Mouse (Mus musculus): Measurements from ENCODE around the gene Tmem247. TPM values are rescaled to one million over a fixed set of nuclear protein-coding genes. Genes with fewer than 3 reads are reported as not detected.

Gene Tmem247
- polyA plus RNA-seq, 1 experiment from 2014 or later = not detected

- Histone ChIP-seq H3K27me3 (replicated peaks; ENCODE audit: control insufficient read depth, insufficient read depth, low read length) (peaks cover 3% of the 10 kb centered on the region; the same call in 1 of the 2 replicates), H3K4me1 (replicated peaks; ENCODE audit: control insufficient read depth, insufficient read depth, low read length) (no peaks in the 10 kb centered on the region), H3K4me2 (replicated peaks; ENCODE audit: low read depth) (no peak overlapping the region), H3K27ac (ENCODE audit: low read depth, low read length) (no peak overlapping the region), H3K9ac (ENCODE audit: low read depth, low read length) (no peak overlapping the region), H3K36me3 (ENCODE audit: control insufficient read depth, insufficient read depth) (no peaks in the 10 kb centered on the region), H3K4me3 (ENCODE audit: low read depth, low read length) (no peak overlapping the region), H3K9me3 (ENCODE audit: control insufficient read depth) (no peaks in the 10 kb centered on the region)
- WGBS = 59% methylated on average over 8 of the region's 8 CpGs
- TF ChIP-seq CTCF (IDR thresholded peaks at IDR 0.05; ENCODE audit: low read depth) = no peak
- ATAC-seq = no peak
Measured at GRCm38 (mm10) chr17:86908316-86908715, 8.8 kb upstream of the Tmem247 start.

DNA sequence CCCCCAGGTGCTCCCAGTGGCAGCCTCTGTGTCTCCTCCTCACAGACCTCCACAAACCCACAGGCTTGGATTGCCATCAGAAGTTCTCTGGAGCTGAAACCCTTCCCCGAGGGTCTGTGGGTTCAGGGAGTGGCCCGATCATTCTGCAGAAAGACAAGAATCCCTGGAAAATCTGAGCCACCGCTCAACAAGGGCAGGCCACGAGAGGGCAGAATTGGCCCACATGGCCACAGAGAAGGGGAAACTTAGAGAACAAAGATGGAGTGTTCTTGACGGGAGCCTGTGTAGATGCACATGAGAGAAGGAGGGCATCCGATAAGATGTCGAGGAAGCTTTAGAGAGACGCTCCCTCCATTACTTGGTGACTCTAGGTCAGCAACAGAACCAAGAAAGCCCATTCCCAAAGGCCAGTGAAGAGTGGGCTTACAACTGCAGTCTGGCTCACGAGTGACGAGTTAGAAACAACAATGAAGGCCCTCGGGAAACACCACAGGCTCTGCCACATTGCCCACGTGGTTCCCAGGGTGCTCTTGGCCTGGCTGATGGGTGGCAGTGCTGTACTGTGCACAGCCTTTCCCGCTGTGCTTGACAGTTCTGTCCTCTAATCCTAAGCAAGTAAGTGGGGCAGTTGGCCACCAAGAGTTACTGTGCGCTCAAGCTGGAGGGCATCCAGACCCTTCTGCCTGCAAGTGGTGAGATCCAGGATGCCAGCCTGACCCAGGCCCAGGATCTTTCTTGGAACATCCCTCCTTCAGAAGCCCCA, 7.2 kb upstream of the Tmem247 start:
- Histone ChIP-seq H3K9ac (ENCODE audit: low read depth, low read length) (no peak overlapping the region), H3K4me2 (replicated peaks; ENCODE audit: low read depth) (no peak overlapping the region), H3K27me3 (replicated peaks; ENCODE audit: control insufficient read depth, insufficient read depth, low read length) (peaks cover 3% of the 10 kb centered on the region; the same call in 1 of the 2 replicates), H3K36me3 (ENCODE audit: control insufficient read depth, insufficient read depth) (no peaks in the 10 kb centered on the region), H3K9me3 (ENCODE audit: control insufficient read depth) (no peaks in the 10 kb centered on the region), H3K4me1 (replicated peaks; ENCODE audit: control insufficient read depth, insufficient read depth, low read length) (no peaks in the 10 kb centered on the region), H3K27ac (ENCODE audit: low read depth, low read length) (no peak overlapping the region), H3K4me3 (ENCODE audit: low read depth, low read length) (no peak overlapping the region)
- no peak for ATAC-seq
- TF ChIP-seq CTCF (IDR thresholded peaks at IDR 0.05; ENCODE audit: low read depth) = peak; percentile 81
- WGBS = 67% methylated on average over 14 of the region's 14 CpGs

DNA sequence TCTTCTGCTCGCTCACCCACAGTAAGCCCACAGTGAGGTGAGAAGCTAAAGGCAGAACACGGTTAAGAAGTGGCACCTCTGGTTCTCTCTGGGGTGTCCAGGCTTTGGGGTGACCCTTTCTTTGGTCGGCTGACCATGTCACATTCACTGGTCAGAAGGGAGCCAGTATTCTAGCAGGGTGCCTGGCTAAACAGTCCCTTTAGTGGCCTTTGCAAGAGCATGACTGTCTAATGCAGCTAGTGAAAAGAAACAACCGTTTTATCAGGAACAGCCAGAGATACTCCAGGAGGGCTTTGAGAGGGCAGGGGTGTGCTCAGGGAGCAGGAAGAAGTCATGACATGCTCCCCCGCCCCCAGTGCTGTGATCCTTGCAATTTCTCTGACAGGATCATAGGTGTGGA, 5.9 kb upstream of the Tmem247 start:
- H3K9ac ChIP-seq (ENCODE audit: low read depth, low read length) = no peak overlapping the region
- peaks cover 3% of the 10 kb centered on the region; the same call in 1 of the 2 replicates for H3K27me3 ChIP-seq (replicated peaks; ENCODE audit: control insufficient read depth, insufficient read depth, low read length)
- H3K4me2 ChIP-seq (replicated peaks; ENCODE audit: low read depth) = no peak overlapping the region
- no peak overlapping the region for H3K4me3 ChIP-seq (ENCODE audit: low read depth, low read length)
- no peaks in the 10 kb centered on the region for H3K9me3 ChIP-seq (ENCODE audit: control insufficient read depth)
- no peaks in the 10 kb centered on the region for H3K36me3 ChIP-seq (ENCODE audit: control insufficient read depth, insufficient read depth)
- H3K27ac ChIP-seq (ENCODE audit: low read depth, low read length) = no peak overlapping the region
- TF ChIP-seq CTCF (IDR thresholded peaks at IDR 0.05; ENCODE audit: low read depth) = no peak
- ATAC-seq = no peak
- 68% methylated on average over 5 of the region's 5 CpGs for WGBS
- no peaks in the 10 kb centered on the region for H3K4me1 ChIP-seq (replicated peaks; ENCODE audit: control insufficient read depth, insufficient read depth, low read length)

- Histone ChIP-seq H3K4me1 (replicated peaks; ENCODE audit: control insufficient read depth, insufficient read depth, low read length) (no peaks in the 10 kb centered on the region), H3K27me3 (replicated peaks; ENCODE audit: control insufficient read depth, insufficient read depth, low read length) (no peaks in the 10 kb centered on the region), H3K9me3 (ENCODE audit: control insufficient read depth) (no peaks in the 10 kb centered on the region), H3K4me3 (ENCODE audit: low read depth, low read length) (no peak overlapping the region), H3K9ac (ENCODE audit: low read depth, low read length) (no peak overlapping the region), H3K36me3 (ENCODE audit: control insufficient read depth, insufficient read depth) (no peaks in the 10 kb centered on the region), H3K4me2 (replicated peaks; ENCODE audit: low read depth) (no peak overlapping the region), H3K27ac (ENCODE audit: low read depth, low read length) (no peak overlapping the region)
- no peak for TF ChIP-seq CTCF (IDR thresholded peaks at IDR 0.05; ENCODE audit: low read depth)
- no peak for ATAC-seq
- 81% methylated on average over 7 of the region's 7 CpGs for WGBS
Measured at GRCm38 (mm10) chr17:86913003-86913607, 4.0 kb upstream of the Tmem247 start.

GRCm38 (mm10) chr17:86915540-86915939, 1.6 kb upstream of the Tmem247 start:
- Histone ChIP-seq H3K27ac (ENCODE audit: low read depth, low read length) (no peak overlapping the region), H3K4me2 (replicated peaks; ENCODE audit: low read depth) (no peak overlapping the region), H3K27me3 (replicated peaks; ENCODE audit: control insufficient read depth, insufficient read depth, low read length) (no peaks in the 10 kb centered on the region), H3K9me3 (ENCODE audit: control insufficient read depth) (no peaks in the 10 kb centered on the region), H3K9ac (ENCODE audit: low read depth, low read length) (no peak overlapping the region), H3K36me3 (ENCODE audit: control insufficient read depth, insufficient read depth) (no peaks in the 10 kb centered on the region), H3K4me1 (replicated peaks; ENCODE audit: control insufficient read depth, insufficient read depth, low read length) (no peaks in the 10 kb centered on the region), H3K4me3 (ENCODE audit: low read depth, low read length) (no peak overlapping the region)
- ATAC-seq = no peak
- peak; percentile 49 for TF ChIP-seq CTCF (IDR thresholded peaks at IDR 0.05; ENCODE audit: low read depth)
- 74% methylated on average over 4 of the region's 4 CpGs for WGBS

DNA sequence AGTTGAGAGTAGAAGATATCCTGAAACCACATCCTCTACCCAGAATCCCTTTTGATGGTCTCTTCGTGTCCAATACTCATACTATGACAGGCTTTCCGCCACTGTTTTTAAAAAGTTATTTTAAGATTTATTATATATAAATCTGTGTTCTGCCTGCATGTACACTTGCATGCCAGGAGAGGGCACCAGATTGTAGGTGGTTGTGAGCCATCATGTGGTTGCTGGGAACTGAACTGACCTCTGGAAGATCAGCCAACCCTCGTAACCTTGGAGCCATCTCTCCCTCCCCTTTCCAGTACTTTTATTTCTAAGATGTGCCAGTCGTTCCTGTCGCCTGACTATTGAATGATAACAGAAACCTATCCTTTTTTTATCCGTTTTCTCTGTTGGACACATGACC, 1.6 kb downstream of the Tmem247 start:
- no peaks in the 10 kb centered on the region for H3K36me3 ChIP-seq (ENCODE audit: control insufficient read depth, insufficient read depth)
- 69% methylated on average over 6 of the region's 6 CpGs for WGBS
- no peak for ATAC-seq
- no peaks in the 10 kb centered on the region for H3K4me1 ChIP-seq (replicated peaks; ENCODE audit: control insufficient read depth, insufficient read depth, low read length)
- no peak overlapping the region for H3K9ac ChIP-seq (ENCODE audit: low read depth, low read length)
- peak; percentile 79 for TF ChIP-seq CTCF (IDR thresholded peaks at IDR 0.05; ENCODE audit: low read depth)
- no peak overlapping the region for H3K27ac ChIP-seq (ENCODE audit: low read depth, low read length)
- H3K9me3 ChIP-seq (ENCODE audit: control insufficient read depth) = no peaks in the 10 kb centered on the region
- no peaks in the 10 kb centered on the region for H3K27me3 ChIP-seq (replicated peaks; ENCODE audit: control insufficient read depth, insufficient read depth, low read length)
- no peak overlapping the region for H3K4me2 ChIP-seq (replicated peaks; ENCODE audit: low read depth)
- H3K4me3 ChIP-seq (ENCODE audit: low read depth, low read length) = no peak overlapping the region
